Mouse (Mus musculus): ENCODE results near the gene Speer4f2. TPM values are rescaled to one million over a fixed set of nuclear protein-coding genes. Genes with fewer than 3 reads are reported as not detected.

The Speer4f2 gene
- polyA plus RNA-seq, 1 experiment from 2014 or later: not detected

Other genes starting within 250 kb of the Speer4f2 start
- gene Speer4f1, start 102.9 kb downstream of the Speer4f2 start, polyA plus RNA-seq (2014; fragmentation: Nextera tagmentation; extraction: Ambion mirVana): not detected in 2 replicates
- gene Sema3c, start 201.1 kb downstream of the Speer4f2 start, polyA plus RNA-seq (2014; fragmentation: Nextera tagmentation; extraction: Ambion mirVana): 22.0 and 25.8 TPM in 2 replicates

Data from hindbrain, embryonic 14.5 days (tissue).